Mouse (Mus musculus): ENCODE data around the gene Ifi27l2b. TPM values are rescaled to one million over a fixed set of nuclear protein-coding genes. Genes with fewer than 3 reads are reported as not detected.

The Ifi27l2b gene
- polyA plus RNA-seq (2012; rRNA removed), result 0.62 and 1.1 TPM in 2 replicates

GRCm38 (mm10) chr12:103457140-103457539 lies at the start of gene Ifi27l2b:
TSS of gene Ifi27l2b (minus strand) at chr12:103457223.
- no peak within 1 kb of the TSS for H3K27ac ChIP-seq (ENCODE audit: control insufficient read depth, insufficient read depth, low read length)
- TF ChIP-seq POLR2A (IDR thresholded peaks at IDR 0.05; ENCODE audit: control insufficient read depth, extremely low read depth, insufficient read depth, low read length, poor library complexity) (no peak), CTCF (IDR thresholded peaks at IDR 0.05; ENCODE audit: borderline replicate concordance, control insufficient read depth, extremely low read depth, insufficient read depth, low read length, poor library complexity) (no peak)
- no peak within 1 kb of the TSS for H3K4me3 ChIP-seq (ENCODE audit: control insufficient read depth, insufficient read depth, low read length)
- no peaks in the 10 kb centered on the region for H3K27me3 ChIP-seq (ENCODE audit: control insufficient read depth, insufficient read depth, low read length)
- no peaks in the 10 kb centered on the region for H3K36me3 ChIP-seq (ENCODE audit: control insufficient read depth, insufficient read depth, low read length)
- DNase-seq, result no peak
- WGBS, result 65% methylated on average over 3 of the region's 3 CpGs
- H3K4me1 ChIP-seq (replicated peaks; ENCODE audit: control insufficient read depth, insufficient read depth, low read length), result no peaks in the 10 kb centered on the region

GRCm38 (mm10) chr12:103504402-103504801 lies 47.4 kb upstream of the Ifi27l2b start:
- Histone ChIP-seq H3K27ac (ENCODE audit: control insufficient read depth, insufficient read depth, low read length) (no peak overlapping the region), H3K36me3 (ENCODE audit: control insufficient read depth, insufficient read depth, low read length) (no peaks in the 10 kb centered on the region), H3K27me3 (ENCODE audit: control insufficient read depth, insufficient read depth, low read length) (no peaks in the 10 kb centered on the region), H3K4me3 (ENCODE audit: control insufficient read depth, insufficient read depth, low read length) (no peak overlapping the region), H3K4me1 (replicated peaks; ENCODE audit: control insufficient read depth, insufficient read depth, low read length) (no peaks in the 10 kb centered on the region)
- DNase-seq, result no peak
- 65% methylated on average over 3 of the region's 3 CpGs for WGBS
- no peak for TF ChIP-seq CTCF (IDR thresholded peaks at IDR 0.05; ENCODE audit: borderline replicate concordance, control insufficient read depth, extremely low read depth, insufficient read depth, low read length, poor library complexity)
- TF ChIP-seq POLR2A (IDR thresholded peaks at IDR 0.05; ENCODE audit: control insufficient read depth, extremely low read depth, insufficient read depth, low read length, poor library complexity), result no peak

- Histone ChIP-seq H3K4me3 (ENCODE audit: control insufficient read depth, insufficient read depth, low read length) (no peak overlapping the region), H3K36me3 (ENCODE audit: control insufficient read depth, insufficient read depth, low read length) (no peaks in the 10 kb centered on the region), H3K27me3 (ENCODE audit: control insufficient read depth, insufficient read depth, low read length) (no peaks in the 10 kb centered on the region), H3K4me1 (replicated peaks; ENCODE audit: control insufficient read depth, insufficient read depth, low read length) (no peaks in the 10 kb centered on the region), H3K27ac (ENCODE audit: control insufficient read depth, insufficient read depth, low read length) (no peak overlapping the region)
- whole genome bisulfite sequencing, result 83% methylated on average over 3 of the region's 3 CpGs
- TF ChIP-seq POLR2A (IDR thresholded peaks at IDR 0.05; ENCODE audit: control insufficient read depth, extremely low read depth, insufficient read depth, low read length, poor library complexity) (no peak), CTCF (IDR thresholded peaks at IDR 0.05; ENCODE audit: borderline replicate concordance, control insufficient read depth, extremely low read depth, insufficient read depth, low read length, poor library complexity) (no peak)
- DNase-seq, result no peak
Observed at GRCm38 (mm10) chr12:103503300-103503699, 46.3 kb upstream of the Ifi27l2b start.

GRCm38 (mm10) chr12:103499261-103499660 lies 42.2 kb upstream of the Ifi27l2b start:
- 86% methylated on average over 2 of the region's 2 CpGs for WGBS
- DNase-seq, result no peak
- H3K27ac ChIP-seq (ENCODE audit: control insufficient read depth, insufficient read depth, low read length), result no peak overlapping the region
- no peaks in the 10 kb centered on the region for H3K4me1 ChIP-seq (replicated peaks; ENCODE audit: control insufficient read depth, insufficient read depth, low read length)
- TF ChIP-seq CTCF (IDR thresholded peaks at IDR 0.05; ENCODE audit: borderline replicate concordance, control insufficient read depth, extremely low read depth, insufficient read depth, low read length, poor library complexity), result no peak
- no peak for TF ChIP-seq POLR2A (IDR thresholded peaks at IDR 0.05; ENCODE audit: control insufficient read depth, extremely low read depth, insufficient read depth, low read length, poor library complexity)
- no peak overlapping the region for H3K4me3 ChIP-seq (ENCODE audit: control insufficient read depth, insufficient read depth, low read length)
- H3K36me3 ChIP-seq (ENCODE audit: control insufficient read depth, insufficient read depth, low read length), result no peaks in the 10 kb centered on the region
- no peaks in the 10 kb centered on the region for H3K27me3 ChIP-seq (ENCODE audit: control insufficient read depth, insufficient read depth, low read length)

GRCm38 (mm10) chr12:103498768-103499167 lies 41.7 kb upstream of the Ifi27l2b start:
- H3K27ac ChIP-seq (ENCODE audit: control insufficient read depth, insufficient read depth, low read length), result no peak overlapping the region
- no peaks in the 10 kb centered on the region for H3K27me3 ChIP-seq (ENCODE audit: control insufficient read depth, insufficient read depth, low read length)
- 38% methylated on average over 5 of the region's 5 CpGs for WGBS
- no peaks in the 10 kb centered on the region for H3K4me1 ChIP-seq (replicated peaks; ENCODE audit: control insufficient read depth, insufficient read depth, low read length)
- no peak for DNase-seq
- H3K36me3 ChIP-seq (ENCODE audit: control insufficient read depth, insufficient read depth, low read length), result no peaks in the 10 kb centered on the region
- no peak for TF ChIP-seq POLR2A (IDR thresholded peaks at IDR 0.05; ENCODE audit: control insufficient read depth, extremely low read depth, insufficient read depth, low read length, poor library complexity)
- TF ChIP-seq CTCF (IDR thresholded peaks at IDR 0.05; ENCODE audit: borderline replicate concordance, control insufficient read depth, extremely low read depth, insufficient read depth, low read length, poor library complexity), result no peak
- H3K4me3 ChIP-seq (ENCODE audit: control insufficient read depth, insufficient read depth, low read length), result no peak overlapping the region

- no peaks in the 10 kb centered on the region for H3K27me3 ChIP-seq (ENCODE audit: control insufficient read depth, insufficient read depth, low read length)
- 11% methylated on average over 6 of the region's 6 CpGs for WGBS
- no peak overlapping the region for H3K27ac ChIP-seq (ENCODE audit: control insufficient read depth, insufficient read depth, low read length)
- TF ChIP-seq CTCF (IDR thresholded peaks at IDR 0.05; ENCODE audit: borderline replicate concordance, control insufficient read depth, extremely low read depth, insufficient read depth, low read length, poor library complexity) (peak; percentile 59; the same call in 1 of the 2 replicates), POLR2A (IDR thresholded peaks at IDR 0.05; ENCODE audit: control insufficient read depth, extremely low read depth, insufficient read depth, low read length, poor library complexity) (no peak)
- peak; percentile 76 for DNase-seq
- no peaks in the 10 kb centered on the region for H3K4me1 ChIP-seq (replicated peaks; ENCODE audit: control insufficient read depth, insufficient read depth, low read length)
- no peak overlapping the region for H3K4me3 ChIP-seq (ENCODE audit: control insufficient read depth, insufficient read depth, low read length)
- H3K36me3 ChIP-seq (ENCODE audit: control insufficient read depth, insufficient read depth, low read length), result no peaks in the 10 kb centered on the region
Observed at GRCm38 (mm10) chr12:103494486-103494885, 37.5 kb upstream of the Ifi27l2b start.

- WGBS, result 32% methylated on average over 5 of the region's 5 CpGs
Observed at GRCm38 (mm10) chr12:103492767-103493166, 35.7 kb upstream of the Ifi27l2b start.

More at GRCm38 (mm10) chr12:103492767-103493166, 35.7 kb upstream of the Ifi27l2b start:
- Histone ChIP-seq H3K27me3 (ENCODE audit: control insufficient read depth, insufficient read depth, low read length) (no peaks in the 10 kb centered on the region), H3K4me1 (replicated peaks; ENCODE audit: control insufficient read depth, insufficient read depth, low read length) (no peaks in the 10 kb centered on the region), H3K27ac (ENCODE audit: control insufficient read depth, insufficient read depth, low read length) (no peak overlapping the region), H3K36me3 (ENCODE audit: control insufficient read depth, insufficient read depth, low read length) (no peaks in the 10 kb centered on the region), H3K4me3 (ENCODE audit: control insufficient read depth, insufficient read depth, low read length) (no peak overlapping the region)
- TF ChIP-seq CTCF (IDR thresholded peaks at IDR 0.05; ENCODE audit: borderline replicate concordance, control insufficient read depth, extremely low read depth, insufficient read depth, low read length, poor library complexity) (no peak), POLR2A (IDR thresholded peaks at IDR 0.05; ENCODE audit: control insufficient read depth, extremely low read depth, insufficient read depth, low read length, poor library complexity) (no peak)
- peak; percentile 70 for DNase-seq

Data from thymus, adult 2 months (tissue).